Mouse (Mus musculus): ENCODE data around the gene Xrcc4.
A peak's percentile ranks its signal among the peaks of the same experiment; 100 is the strongest.
"Not testable (repeated sequence)": the region's sequence is repeated elsewhere in the genome, so short reads cannot be mapped to it uniquely, and the experiment has no call there.

Gene Xrcc4

GRCm38 (mm10) chr13:89814543-89814942, 274.9 kb downstream of the Xrcc4 start:
- no peak for DNase-seq (ENCODE audit: low read depth)

GRCm38 (mm10) chr13:89812169-89812568, 277.2 kb downstream of the Xrcc4 start:
- no peak for DNase-seq (ENCODE audit: low read depth)

GRCm38 (mm10) chr13:89809024-89809423, 280.4 kb downstream of the Xrcc4 start:
- DNase-seq (ENCODE audit: low read depth): no peak

GRCm38 (mm10) chr13:89801901-89802300, 287.5 kb downstream of the Xrcc4 start:
- DNase-seq (ENCODE audit: low read depth): no peak

GRCm38 (mm10) chr13:89797721-89798120, 291.7 kb downstream of the Xrcc4 start:
- no peak for DNase-seq (ENCODE audit: low read depth)

- DNase-seq (ENCODE audit: low read depth): no peak
Measured at GRCm38 (mm10) chr13:89791475-89791874, 297.9 kb downstream of the Xrcc4 start.

GRCm38 (mm10) chr13:89782886-89783285, 306.5 kb downstream of the Xrcc4 start:
- DNase-seq (ENCODE audit: low read depth): no peak

- DNase-seq (ENCODE audit: low read depth): no peak
Measured at GRCm38 (mm10) chr13:89780276-89780675, 309.1 kb downstream of the Xrcc4 start.

GRCm38 (mm10) chr13:89779208-89779911, 310.0 kb downstream of the Xrcc4 start:
- peak; percentile 39 for DNase-seq (ENCODE audit: low read depth)

GRCm38 (mm10) chr13:89777764-89778163, 311.6 kb downstream of the Xrcc4 start:
- no peak for DNase-seq (ENCODE audit: low read depth)

- no peak for DNase-seq (ENCODE audit: low read depth)
Measured at GRCm38 (mm10) chr13:89777146-89777545, 312.3 kb downstream of the Xrcc4 start.

- DNase-seq (ENCODE audit: low read depth): no peak
Measured at GRCm38 (mm10) chr13:89766551-89766950, 322.9 kb downstream of the Xrcc4 start.

- peak; percentile 6 for DNase-seq (ENCODE audit: low read depth)
Measured at GRCm38 (mm10) chr13:89765966-89766365, 323.4 kb downstream of the Xrcc4 start.

GRCm38 (mm10) chr13:89762339-89762738, 327.1 kb downstream of the Xrcc4 start:
- DNase-seq (ENCODE audit: low read depth): no peak

GRCm38 (mm10) chr13:89756347-89756746, 333.1 kb downstream of the Xrcc4 start:
- DNase-seq (ENCODE audit: low read depth): no peak

GRCm38 (mm10) chr13:89750562-89750961, 338.8 kb downstream of the Xrcc4 start:
- DNase-seq (ENCODE audit: low read depth): not testable (repeated sequence)

GRCm38 (mm10) chr13:89743201-89743600, 346.2 kb downstream of the Xrcc4 start:
- no peak for DNase-seq (ENCODE audit: low read depth)

- no peak for DNase-seq (ENCODE audit: low read depth)
Measured at GRCm38 (mm10) chr13:89742686-89743200, 346.7 kb downstream of the Xrcc4 start.

- peak; percentile 35 for DNase-seq (ENCODE audit: low read depth)
Measured at GRCm38 (mm10) chr13:89741766-89742685, 347.4 kb downstream of the Xrcc4 start, which contains the start of gene Vcan. TSS of gene Vcan (minus strand) at chr13:89742509.

GRCm38 (mm10) chr13:89741116-89741551, 348.3 kb downstream of the Xrcc4 start:
- DNase-seq (ENCODE audit: low read depth): peak; percentile 9

- DNase-seq (ENCODE audit: low read depth): peak; percentile 74
Measured at GRCm38 (mm10) chr13:89740243-89741115, 348.9 kb downstream of the Xrcc4 start.
